ENCODE assay signal across 22 mouse cellular contexts in the genomic region with DNA sequence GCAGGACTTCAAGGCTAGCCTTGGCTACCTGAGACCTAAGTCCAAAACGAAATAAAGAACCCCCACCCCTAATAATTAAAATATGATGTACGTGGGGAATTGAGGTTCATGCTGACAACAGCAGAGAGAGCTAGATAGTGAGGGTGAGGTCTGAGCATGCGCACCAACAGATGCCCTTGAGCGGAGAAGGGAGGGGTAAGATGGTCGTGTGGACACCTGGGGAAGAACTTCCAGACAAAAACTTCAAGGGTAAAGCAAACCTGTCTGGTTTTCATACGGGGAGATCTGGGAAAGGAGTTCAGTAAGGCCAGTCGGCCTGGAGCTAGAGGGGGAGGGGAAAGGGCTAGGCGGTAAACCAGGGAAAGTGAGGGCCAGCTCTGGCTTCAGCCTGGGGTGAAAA. TPM values are rescaled to one million over a fixed set of nuclear protein-coding genes. Genes with fewer than 3 reads are reported as not detected.
DNase-seq lines count a peak whose midpoint lies in the region; TF ChIP-seq lines count a peak whose summit lies in the region.
"Had no signal": no experiment of that assay in that cellular context is flagged by ENCODE, and none has a peak within 500 bp of the region (broad histone marks: within the 10 kb centered on the region; RNA-seq: fewer than 3 reads in every experiment).

No protein-coding gene starts in this region.

- TF ChIP-seq CTCF in testis, adult 2 months (IDR thresholded peaks at IDR 0.05; ENCODE audit: control insufficient read depth, insufficient read depth, insufficient replicate concordance, low read depth, low read length), result no peak
- no peak for TF ChIP-seq CTCF in lung, adult 2 months (IDR thresholded peaks at IDR 0.05; ENCODE audit: insufficient read depth, low read length)

- DNase-seq in testis, postnatal 14 days (ENCODE audit: low spot score), result no peak
- DNase-seq in ES-CJ7 (ENCODE audit: low read depth, low spot score), result peak; percentile 86
- peak; percentile 71 for DNase-seq in R1 (ENCODE audit: low read depth, low spot score)
- DNase-seq in lung, adult 2 months, result no peak
- no peak for DNase-seq in cerebellum, postnatal 14 days
- no peak for DNase-seq in cerebellum, adult 9-10 months
- DNase-seq: adrenal gland, adult 8-10 months; adrenal gland, postnatal 14 days; B cell, adult 2 months; cerebellum, adult 11-12 months; cerebellum, adult 2 months; cerebellum, adult 9-11 months; cerebellum, postnatal 25 days; forebrain, postnatal 0 days had no signal

- H3K27ac ChIP-seq in testis, adult 2 months (ENCODE audit: control insufficient read depth, insufficient read depth, low read depth, low read length), result no peak overlapping the region
- H3K27ac ChIP-seq: embryonic facial prominence, embryonic 10.5 days; embryonic facial prominence, embryonic 12.5 days; forebrain, embryonic 13.5 days; forebrain, embryonic 15.5 days had no signal

- TF ChIP-seq POLR2A in testis, adult 2 months (IDR thresholded peaks at IDR 0.05; ENCODE audit: control insufficient read depth, low read depth, low read length), result no peak; the same call in 1 of the 2 replicates
- no peak for TF ChIP-seq POLR2A in lung, adult 2 months (IDR thresholded peaks at IDR 0.05; ENCODE audit: borderline replicate concordance, extremely low read depth, low read depth, low read length)

- H3K36me3 ChIP-seq in testis, adult 2 months (ENCODE audit: control insufficient read depth, insufficient read depth, low read length), result no peaks in the 10 kb centered on the region
- H3K36me3 ChIP-seq: embryonic facial prominence, embryonic 10.5 days; embryonic facial prominence, embryonic 12.5 days; forebrain, embryonic 15.5 days; G1E had no signal

- H3K27me3 ChIP-seq in testis, adult 2 months (ENCODE audit: control insufficient read depth, insufficient read depth, low read length), result no peaks in the 10 kb centered on the region
- H3K27me3 ChIP-seq: CH12.LX; embryonic facial prominence, embryonic 12.5 days; forebrain, embryonic 13.5 days; forebrain, embryonic 15.5 days; Patski had no signal

- 73% methylated on average over 8 of the region's 8 CpGs for WGBS in lung, adult 2 months

- H3K4me3 ChIP-seq in testis, adult 2 months (ENCODE audit: control insufficient read depth, low read depth, low read length), result peak overlapping the region; percentile 71
- H3K4me3 ChIP-seq in lung, adult 2 months (replicated peaks; ENCODE audit: extremely low read depth, low read depth, low read length), result no peak overlapping the region
- H3K4me3 ChIP-seq: embryonic facial prominence, embryonic 10.5 days; embryonic facial prominence, embryonic 12.5 days; forebrain, embryonic 13.5 days; forebrain, embryonic 15.5 days had no signal

- no peaks in the 10 kb centered on the region; the same call in 1 of the 2 replicates for H3K4me1 ChIP-seq in testis, adult 2 months (ENCODE audit: control insufficient read depth, insufficient read depth, low read length)
- no peaks in the 10 kb centered on the region for H3K4me1 ChIP-seq in lung, adult 2 months (ENCODE audit: control insufficient read depth, insufficient read depth, low read length)
- H3K4me1 ChIP-seq: embryonic facial prominence, embryonic 10.5 days; embryonic facial prominence, embryonic 12.5 days; forebrain, embryonic 13.5 days; forebrain, embryonic 15.5 days had no signal

RNA-seq across cellular contexts. Expression of gene Swap70, which starts 40.1 kb away (rescaled TPM):
- polyA plus RNA-seq in testis, adult 2 months (2012; rRNA removed), result 2.2 and 2.3 TPM in 2 replicates
- polyA plus RNA-seq in lung, adult 2 months (2012; rRNA removed), result 38.2 and 39.7 TPM in 2 replicates

RNA-seq across cellular contexts. Expression of gene Wee1, which starts 59.6 kb away (rescaled TPM):
- polyA plus RNA-seq in testis, adult 2 months (2012; rRNA removed), result 14.3 and 15.1 TPM in 2 replicates
- polyA plus RNA-seq in lung, adult 2 months (2012; rRNA removed), result 2.9 and 5.9 TPM in 2 replicates

Comparison
In these comparisons a context has a peak if more than half of its experiments do, and no peak if none do; other contexts are left out.
1. DNase-seq: peak in ES-CJ7 (single experiment) and R1 (single experiment); none in testis, postnatal 14 days (single experiment), lung, adult 2 months (single experiment), cerebellum, postnatal 14 days (0 of 2) and cerebellum, adult 9-10 months (single experiment).
2. RNA of gene Swap70, which starts 40.1 kb away (polyA plus RNA-seq): 38.2 to 39.7 TPM in lung, adult 2 months; 2.2 to 2.3 TPM in testis, adult 2 months; every median in the first group is over 10 times any median in the second.